Mouse (Mus musculus) B cell, adult (primary cell): ENCODE results near the gene Il1b. TPM values are rescaled to one million over a fixed set of nuclear protein-coding genes. Genes with fewer than 3 reads are reported as not detected.

Source experiments
- total RNA-seq: library from RNA; stranded (reverse); gene quantifications from 4 replicates; pipeline ENCODE4 v1.2.4, GENCODE M21; 2023; ENCODE audit not compliant: inconsistent age

Il1b gene
- 1.5 to 2.1 TPM (median 1.6 TPM) in 4 replicates for total RNA-seq

GRCm38 (mm10) chr2:129371039-129371438, at the start of gene Il1b:
Il1b (minus strand) TSS chr2:129371139.

Other genes starting within 250 kb of the Il1b start
- 17.4 to 23.4 TPM (median 19.3 TPM) in 4 replicates for gene Chchd5, start 241.4 kb downstream of the Il1b start, total RNA-seq
- gene Slc20a1, start 172.4 kb downstream of the Il1b start, total RNA-seq: 200 to 219 TPM (median 208 TPM) in 4 replicates
- gene Ckap2l, start 73.9 kb downstream of the Il1b start, total RNA-seq: 1.2 to 2.2 TPM (median 1.5 TPM) in 4 replicates
- 0.26 to 0.42 TPM (median 0.42 TPM) in 3 of 4 replicates, not detected in the other for gene Il1a, start 61.2 kb downstream of the Il1b start, total RNA-seq
- gene F830045P16Rik, start 165.5 kb upstream of the Il1b start, total RNA-seq: not detected in 4 replicates
- 9.7 to 15.2 TPM (median 12.4 TPM) in 4 replicates for gene Sirpa, start 221.7 kb upstream of the Il1b start, total RNA-seq